Mouse (Mus musculus): ENCODE data around the gene Wnt4.

DNA sequence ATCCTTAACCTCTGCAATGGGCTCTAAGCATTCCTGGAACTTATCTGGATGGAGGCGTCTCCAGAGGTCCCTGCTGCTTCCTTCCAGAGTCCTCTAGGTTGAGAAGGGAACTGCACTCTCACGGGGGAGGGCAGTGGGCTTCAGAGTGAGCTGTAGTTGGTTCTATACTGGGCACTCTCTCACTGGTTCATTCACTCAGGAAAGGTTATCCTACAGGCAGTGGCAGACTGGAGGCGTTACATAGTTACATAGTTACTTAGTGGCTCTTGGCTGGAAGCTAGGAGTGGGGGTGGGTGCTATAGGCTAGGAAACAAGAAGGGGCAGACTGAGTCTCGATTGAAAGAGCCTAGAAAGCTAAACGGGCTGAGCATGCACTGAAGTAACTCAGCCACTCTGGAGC lies 26.4 kb upstream of the Wnt4 start:
- no peak for TF ChIP-seq POLR2A (IDR thresholded peaks at IDR 0.05; ENCODE audit: borderline replicate concordance, control insufficient read depth, low read depth, low read length)
- TF ChIP-seq CTCF (IDR thresholded peaks at IDR 0.05; ENCODE audit: control insufficient read depth, insufficient read depth, low read length), result no peak
